Mouse (Mus musculus) gastrocnemius, postnatal 4 days (tissue): Measurements from ENCODE around the gene Arl16. TPM values are rescaled to one million over a fixed set of nuclear protein-coding genes. Genes with fewer than 3 reads are reported as not detected.
A peak's percentile ranks its signal among the peaks of the same experiment; 100 is the strongest.

ENCODE experiments used
- DNase-seq, 2 experiments: peaks; one replicate each; pipeline ENCODE4 v3.0.0; 2021 to 2022; ENCODE audit warnings: low spot score in 2 of 2, mixed read lengths in 2 of 2
- total RNA-seq, 2 experiments: library from RNA; stranded (reverse); gene quantifications; 2 replicates each; pipeline ENCODE4 v1.2.3; 2021

Arl16 gene
- total RNA-seq, 2 experiments from 2014 or later, result 20.8 to 23.8 TPM

DNA sequence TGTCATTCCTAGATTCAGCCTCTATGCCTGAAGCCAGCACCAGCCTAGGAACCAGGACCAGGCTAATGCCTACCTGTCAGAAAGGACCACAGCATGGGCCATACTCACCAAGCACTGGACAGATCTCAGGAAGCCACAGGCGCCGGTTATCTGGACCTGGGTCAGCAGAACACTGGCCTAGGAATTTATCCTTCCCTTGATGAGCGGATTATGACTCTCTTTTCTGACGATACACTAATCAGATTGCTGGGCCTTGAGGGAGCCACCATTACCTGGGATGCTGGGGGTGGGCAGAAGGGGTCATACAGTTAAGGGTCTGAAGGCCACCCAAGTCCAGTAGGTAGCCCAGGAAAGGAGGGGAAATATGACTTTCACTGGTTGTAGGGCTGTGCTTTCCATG is 14.1 kb downstream of the Arl16 start, which contains the start of gene Pde6g:
Gene Pde6g, minus strand, starts transcription at position 195 of the 400 bp plus-strand sequence.
- DNase-seq, result no peak

DNA sequence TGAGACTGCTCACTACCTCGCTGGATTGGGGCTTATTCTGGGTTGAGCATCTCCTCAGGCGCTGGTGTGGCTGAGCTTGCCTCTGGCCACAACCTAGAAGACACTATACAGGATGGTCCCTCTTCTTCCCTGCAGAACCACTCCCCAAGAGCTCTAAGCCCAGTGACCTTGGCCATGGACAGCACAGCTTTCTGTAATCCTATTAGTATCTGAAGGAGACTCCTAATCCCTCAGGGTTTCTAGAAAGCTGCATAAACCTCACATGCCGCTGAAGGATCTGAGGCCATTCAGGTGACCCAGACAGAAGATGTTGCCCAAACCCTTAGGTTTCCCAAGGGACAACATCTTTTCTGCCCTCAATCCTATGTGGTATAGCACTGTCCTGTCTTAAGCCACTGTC is 15.2 kb downstream of the Arl16 start:
- no peak for DNase-seq

DNA sequence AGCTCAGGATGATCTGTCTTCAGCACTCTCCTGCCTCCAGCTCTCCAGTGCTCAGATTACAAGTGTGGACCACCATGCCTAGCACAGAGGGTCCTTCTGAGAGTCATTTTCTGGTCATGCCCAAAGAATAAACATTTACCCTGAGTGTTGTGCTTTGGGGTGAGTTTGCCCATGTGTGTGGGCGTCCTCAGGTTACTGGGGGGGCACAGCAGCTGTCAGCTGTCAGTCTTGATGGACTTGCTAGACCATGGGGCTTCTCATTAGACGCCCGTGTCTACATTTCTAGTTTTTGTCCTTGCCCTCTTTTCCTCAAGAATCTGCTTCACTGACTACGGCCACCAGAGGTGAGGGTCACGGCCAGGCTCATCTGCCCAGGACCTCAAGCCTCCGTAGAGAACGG is 20.2 kb downstream of the Arl16 start:
- DNase-seq, result no peak

DNA sequence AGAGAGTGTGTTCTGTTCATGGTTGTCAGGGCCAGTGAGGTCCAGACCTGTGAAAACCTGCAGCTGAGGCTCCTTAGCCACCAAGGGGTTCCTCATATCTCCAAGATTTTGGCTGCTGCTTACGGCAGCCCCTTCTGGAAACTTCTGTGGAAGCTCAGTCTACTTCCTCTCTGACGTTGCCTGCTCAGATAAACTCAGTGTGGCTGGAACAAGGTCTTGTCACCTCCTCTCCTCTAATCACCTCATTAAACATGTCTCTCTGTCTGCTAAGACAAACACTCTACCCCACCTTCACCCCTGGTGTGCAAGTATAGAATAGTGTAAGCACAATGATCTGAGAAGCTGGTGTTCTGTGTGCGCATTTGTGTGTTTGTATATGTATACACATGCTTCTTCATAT is 21.9 kb downstream of the Arl16 start:
- no peak for DNase-seq

DNA sequence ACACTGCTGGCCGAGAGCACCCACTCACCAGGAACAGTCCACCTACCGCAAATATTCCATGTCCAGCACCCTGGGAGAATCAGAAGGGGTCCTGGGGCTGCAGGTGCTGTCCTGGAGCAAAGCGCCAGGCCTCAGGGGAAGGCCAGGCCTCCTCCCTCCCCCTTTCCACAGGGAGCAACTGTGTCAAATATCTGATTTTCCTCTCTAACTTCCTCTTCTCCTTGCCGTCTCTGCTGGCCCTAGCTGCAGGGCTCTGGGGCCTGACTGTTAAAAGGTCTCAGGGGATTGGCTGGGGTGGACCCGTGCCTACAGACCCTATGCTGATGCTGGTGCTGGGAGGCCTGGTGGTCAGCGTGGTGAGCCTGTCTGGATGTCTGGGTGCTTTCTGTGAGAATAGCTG is 23.3 kb downstream of the Arl16 start:
- no peak for DNase-seq

DNA sequence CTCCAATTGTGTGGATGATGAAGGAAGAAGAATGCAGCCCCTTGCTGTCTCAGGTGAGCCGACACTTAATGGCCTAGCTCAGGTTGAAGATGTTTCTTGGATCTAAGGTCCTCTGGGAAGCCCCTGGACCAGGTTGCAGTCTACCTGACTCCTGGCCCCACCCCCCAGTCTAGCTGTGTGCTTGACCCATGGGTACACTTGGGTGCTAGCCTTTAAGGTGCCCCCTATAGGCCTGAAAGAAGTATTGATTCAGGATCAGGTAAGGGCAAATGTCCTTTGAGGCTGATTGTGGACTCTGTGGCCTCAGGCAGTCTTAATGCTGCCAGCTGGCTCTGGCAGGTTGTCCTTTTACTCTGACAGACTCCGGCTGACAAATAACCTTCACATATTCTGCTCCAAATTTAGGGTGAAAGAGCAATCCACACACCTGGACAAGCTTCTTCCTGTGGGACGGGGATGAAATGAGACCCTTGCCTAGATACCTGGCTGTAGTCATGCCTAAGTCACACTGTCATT is 24.6 kb downstream of the Arl16 start:
- DNase-seq, result no peak

DNA sequence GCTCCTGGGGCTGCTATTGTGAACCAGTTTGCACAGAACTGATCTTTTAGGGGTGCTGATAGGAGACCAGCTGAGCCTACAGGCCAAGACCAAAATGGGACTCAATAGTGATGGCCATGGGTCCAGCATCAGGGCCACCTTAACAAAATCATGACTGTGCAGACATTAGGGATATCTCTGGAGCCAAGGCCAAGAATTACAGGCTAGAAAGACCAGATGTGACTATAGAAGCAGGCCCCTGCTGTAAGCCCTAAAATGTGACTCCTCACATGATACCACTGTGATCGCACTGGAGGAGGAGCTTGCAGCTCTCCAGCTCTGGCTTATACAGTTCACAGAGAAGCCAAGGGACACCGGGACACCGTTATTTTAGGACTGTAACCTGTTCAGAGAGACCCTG is 25.1 kb downstream of the Arl16 start, which contains the start of gene Tspan10:
Gene Tspan10, plus strand, starts transcription at position 301 of the 400 bp plus-strand sequence.
- DNase-seq, result no peak

DNA sequence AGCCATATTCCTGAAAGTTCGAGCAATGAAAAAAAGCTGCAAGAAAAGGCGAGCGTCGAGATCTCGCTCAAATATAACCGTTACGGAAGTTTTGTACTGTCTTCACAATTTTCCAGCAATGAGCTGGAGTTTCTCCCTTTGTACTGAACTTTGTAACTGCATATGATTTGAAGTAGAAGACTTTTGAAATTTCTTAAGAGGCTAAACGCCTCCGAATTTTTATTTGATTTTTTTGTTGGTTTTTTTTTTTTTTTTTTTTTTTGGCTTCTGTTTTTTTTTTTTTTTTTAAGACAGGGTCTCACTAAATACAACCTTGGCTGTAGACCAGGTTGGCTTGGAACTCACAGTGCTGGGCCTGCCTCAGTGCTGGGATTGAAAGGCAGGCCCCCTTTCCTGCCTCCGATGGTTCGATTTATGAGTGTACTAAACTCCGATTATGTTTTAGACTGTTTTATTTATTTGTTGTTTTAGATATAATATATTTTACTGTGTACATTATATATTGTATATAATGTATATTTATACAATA is 29.5 kb downstream of the Arl16 start:
- no peak for DNase-seq

DNA sequence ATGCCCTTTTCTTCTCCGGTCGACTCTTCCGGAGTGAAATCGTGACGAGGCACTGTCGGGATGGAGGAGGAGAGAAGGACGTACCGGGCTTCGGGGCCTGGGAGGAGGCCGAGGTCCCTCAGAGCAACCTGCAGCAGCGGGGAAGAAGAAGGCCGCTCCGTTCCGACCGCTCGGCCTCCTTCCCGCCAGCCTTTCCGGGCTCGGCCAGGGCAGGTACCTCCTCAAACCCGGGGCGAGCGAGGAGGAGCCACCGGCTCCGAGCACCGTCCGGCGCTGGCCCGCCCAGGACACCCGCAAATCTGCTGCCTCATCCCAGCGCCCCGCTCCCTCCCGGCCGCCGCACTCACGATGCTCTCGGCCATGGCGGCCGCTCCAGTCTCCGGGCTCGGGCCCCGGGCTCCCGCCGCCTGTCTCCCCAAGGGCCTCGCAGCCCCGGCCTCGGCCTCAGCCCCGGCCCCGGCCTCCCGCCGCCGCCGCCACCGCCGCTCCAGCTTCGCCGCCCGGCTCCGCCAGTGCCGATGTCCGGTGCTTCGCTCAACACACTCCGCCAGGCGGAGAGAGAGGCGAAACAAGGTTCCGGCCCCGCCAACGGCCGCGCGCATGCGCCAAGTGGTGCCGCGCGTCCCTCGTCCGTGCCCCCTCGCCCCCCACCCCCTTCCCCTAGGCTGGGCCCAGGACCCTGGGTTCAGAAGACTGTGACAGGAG is 30.1 kb downstream of the Arl16 start, which contains the start of gene Nploc4:
Gene Nploc4, minus strand, starts transcription at position 557 of the 705 bp plus-strand sequence.
- DNase-seq, result peak; percentile 88 to 92

DNA sequence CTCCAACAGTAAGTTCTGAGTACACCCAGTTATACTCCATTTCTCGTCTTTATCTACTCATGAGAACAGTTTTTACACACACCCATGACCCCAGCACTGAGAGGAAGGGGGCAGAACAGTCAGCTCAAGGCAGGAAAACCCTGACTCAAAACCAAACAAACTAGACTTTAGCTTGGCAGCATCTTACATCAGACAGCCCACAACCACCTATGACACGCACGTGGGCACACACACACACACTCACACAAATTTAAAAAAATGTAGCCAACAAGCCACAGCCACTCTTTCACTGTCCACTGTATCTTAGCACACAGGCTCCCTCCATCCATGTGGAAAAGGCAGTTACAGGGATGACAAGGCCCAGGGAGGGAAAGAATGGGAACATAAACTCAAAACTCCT is 40.7 kb downstream of the Arl16 start:
- DNase-seq, result no peak

DNA sequence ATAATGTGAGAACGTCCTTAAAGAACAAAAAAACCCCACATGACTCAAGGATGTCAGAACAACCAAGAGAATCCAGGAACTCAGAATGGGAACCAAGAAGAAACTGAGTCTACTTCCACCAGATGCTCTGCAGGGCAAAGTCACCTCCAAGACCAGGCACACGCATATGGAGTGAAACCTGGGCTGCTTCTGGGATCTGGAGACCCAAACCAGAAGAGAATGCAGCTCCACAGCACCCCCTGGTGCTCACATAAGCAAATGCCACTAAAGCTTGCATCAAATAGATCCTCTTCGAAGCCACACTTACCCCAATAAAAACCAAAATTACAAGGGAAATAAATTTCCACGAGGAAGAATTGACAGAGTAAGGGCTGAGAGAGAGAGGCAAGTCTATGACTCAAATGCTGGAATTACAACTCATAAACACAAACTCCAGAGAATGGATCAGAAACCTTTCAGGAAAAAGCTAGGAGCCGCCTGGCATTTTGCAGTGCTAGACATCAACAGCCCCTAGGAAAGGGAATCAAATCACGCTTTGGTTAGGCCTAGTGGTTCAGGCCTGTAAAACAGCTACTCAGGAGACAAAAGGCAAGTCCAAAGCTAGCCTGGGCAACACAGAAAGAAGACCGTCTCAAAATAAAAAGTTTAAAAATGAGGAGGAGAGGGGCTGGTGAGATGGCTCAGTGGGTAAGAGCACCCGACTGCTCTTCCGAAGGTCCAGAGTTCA is 43.7 kb downstream of the Arl16 start:
- DNase-seq, result peak; percentile 26 to 61

DNA sequence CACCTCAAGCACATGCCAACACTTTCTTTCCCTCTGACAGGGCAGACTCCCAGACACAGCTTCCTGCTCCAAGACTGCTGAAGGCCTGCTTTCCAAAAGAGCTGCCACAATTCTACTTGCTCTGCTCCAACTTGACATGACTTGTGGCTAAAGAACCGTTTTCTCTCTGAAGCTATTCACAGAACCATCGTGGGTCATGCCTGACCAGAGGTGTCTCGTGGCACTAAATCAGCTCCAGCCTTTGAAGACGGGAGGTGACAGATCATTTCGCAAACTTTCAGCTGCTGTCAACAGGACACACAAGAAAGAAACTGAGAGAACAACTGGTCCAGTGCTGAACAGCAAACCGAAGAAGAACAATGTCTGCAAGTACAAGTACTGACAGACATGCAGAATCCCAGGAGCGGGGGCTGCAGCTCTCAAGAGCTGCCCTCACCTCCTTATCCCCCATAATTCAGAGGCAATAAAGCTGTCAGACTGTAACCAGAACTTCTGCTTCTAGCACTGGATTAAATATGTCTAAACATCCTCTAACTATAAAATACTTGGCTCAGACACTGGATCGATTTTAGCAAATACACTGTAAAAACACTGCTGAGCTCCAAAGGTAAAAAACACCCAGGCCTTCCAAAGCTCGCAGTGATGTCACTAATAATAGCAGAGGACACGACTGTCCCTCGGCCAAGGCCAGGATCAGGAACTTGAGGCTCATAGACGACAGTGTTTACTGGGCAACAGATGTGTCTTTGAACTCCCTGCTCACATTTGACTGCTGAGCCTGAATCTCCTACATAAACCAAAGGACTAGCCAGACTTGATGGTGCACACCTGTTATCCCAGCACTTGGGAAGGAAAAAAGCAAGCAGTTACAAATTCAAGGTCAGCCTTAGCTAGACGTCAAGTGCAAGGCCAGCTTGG is 44.5 kb downstream of the Arl16 start:
- DNase-seq, result no peak

DNA sequence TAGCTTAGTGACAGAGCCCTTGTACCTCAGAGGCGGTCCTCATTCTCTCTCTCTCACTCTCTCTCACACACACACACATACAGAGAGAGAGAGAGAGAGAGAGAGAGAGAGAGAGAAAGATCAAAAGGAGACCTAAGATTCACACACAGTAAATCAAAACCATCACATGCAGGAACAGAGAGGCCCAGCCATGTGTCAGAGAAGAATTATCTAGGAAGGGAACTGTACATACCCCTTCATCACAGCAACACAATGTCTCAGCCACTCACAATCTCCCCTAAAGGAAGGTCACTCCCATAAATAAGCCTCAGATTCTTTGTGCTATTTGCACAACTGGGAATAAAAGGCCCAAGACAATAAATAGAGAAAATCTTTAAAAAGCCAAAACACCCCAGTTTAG is 48.8 kb downstream of the Arl16 start:
- no peak for DNase-seq

DNA sequence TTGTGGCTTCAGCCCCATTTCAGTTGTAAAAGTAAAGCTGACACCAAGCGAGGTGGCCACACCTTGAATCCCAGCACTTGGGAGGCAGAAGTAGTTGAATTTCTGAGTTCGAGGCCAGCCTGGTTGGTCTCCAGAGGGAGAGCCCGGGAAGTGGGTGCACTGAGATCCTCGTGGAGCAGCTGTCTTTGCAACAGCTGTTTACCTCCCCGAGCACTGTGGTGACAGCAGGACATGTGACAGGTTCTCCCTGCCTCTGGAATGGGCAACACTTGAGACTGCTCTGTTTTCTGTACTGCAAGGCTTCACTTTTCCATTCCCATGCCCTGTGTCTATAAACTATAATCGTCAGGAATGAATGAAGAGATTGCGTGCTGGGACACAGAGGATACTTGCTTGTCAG is 49.6 kb downstream of the Arl16 start:
- DNase-seq, result no peak

Other genes starting within 250 kb of the Arl16 start
- gene Bahcc1, start 234.7 kb downstream of the Arl16 start, total RNA-seq, result 10 to 100 TPM; 13.6 to 15.1 TPM
- 100 to 1,000 TPM; 861 to 883 TPM for gene Actg1, start 119.1 kb downstream of the Arl16 start, total RNA-seq
- gene Fscn2, start 106.1 kb downstream of the Arl16 start, total RNA-seq, result under 1 TPM; 0.52 to 0.98 TPM
- 10 to 100 TPM; 16.7 to 16.9 TPM for gene Faap100, start 88.8 kb downstream of the Arl16 start, total RNA-seq
- gene Nploc4, start 29.9 kb downstream of the Arl16 start, total RNA-seq, result 10 to 100 TPM; 68.0 to 80.5 TPM
- 1 to 10 TPM in 1 of 2 experiments, not detected in 1; 4.6 TPM for gene Tspan10, start 25.0 kb downstream of the Arl16 start, total RNA-seq
- under 1 TPM in 1 of 2 experiments, not detected in 1; 0.39 TPM for gene Pde6g, start 14.1 kb downstream of the Arl16 start, total RNA-seq
- gene Oxld1, start 9.5 kb downstream of the Arl16 start, total RNA-seq, result 10 to 100 TPM; 19.3 to 24.8 TPM
- gene Ccdc137, start 9.5 kb downstream of the Arl16 start, total RNA-seq, result 10 to 100 TPM in 1 of 2 experiments, 1 to 10 TPM in 1; 8.9 to 10.1 TPM
- gene Mrpl12, start 17.0 kb upstream of the Arl16 start, total RNA-seq, result 100 to 1,000 TPM; 116 to 122 TPM
- 10 to 100 TPM; 19.6 to 20.0 TPM for gene Slc25a10, start 24.2 kb upstream of the Arl16 start, total RNA-seq
- gene Gcgr, start 63.1 kb upstream of the Arl16 start, total RNA-seq, result under 1 TPM in 1 of 2 experiments, not detected in 1; 0.26 TPM
- gene Mcrip1, start 82.1 kb upstream of the Arl16 start, total RNA-seq, result 10 to 100 TPM; 74.0 to 81.3 TPM
- gene Ppp1r27, start 83.5 kb upstream of the Arl16 start, total RNA-seq, result 10 to 100 TPM; 80.7 to 99.3 TPM
- 100 to 1,000 TPM; 527 to 538 TPM for gene P4hb, start 105.6 kb upstream of the Arl16 start, total RNA-seq
- 100 to 1,000 TPM; 278 to 300 TPM for gene Arhgdia, start 114.0 kb upstream of the Arl16 start, total RNA-seq
- gene Alyref, start 130.8 kb upstream of the Arl16 start, total RNA-seq, result 100 to 1,000 TPM; 112 to 113 TPM
- gene Anapc11, start 130.8 kb upstream of the Arl16 start, total RNA-seq, result 10 to 100 TPM; 72.5 to 86.2 TPM
- gene Npb, start 140.9 kb upstream of the Arl16 start, total RNA-seq, result 1 to 10 TPM in 1 of 2 experiments, not detected in 1; 1.3 TPM
- 10 to 100 TPM; 36.6 to 41.4 TPM for gene Pcyt2, start 150.3 kb upstream of the Arl16 start, total RNA-seq
- 10 to 100 TPM; 12.2 to 12.6 TPM for gene Sirt7, start 157.6 kb upstream of the Arl16 start, total RNA-seq
- gene Mafg, start 166.0 kb upstream of the Arl16 start, total RNA-seq, result 10 to 100 TPM; 36.7 to 42.6 TPM
- gene Pycr1, start 176.2 kb upstream of the Arl16 start, total RNA-seq, result 10 to 100 TPM; 27.6 to 29.0 TPM
- 10 to 100 TPM; 81.2 to 83.4 TPM for gene Myadml2, start 180.6 kb upstream of the Arl16 start, total RNA-seq
- 1 to 10 TPM; 1.2 to 1.7 TPM for gene Notum, start 193.6 kb upstream of the Arl16 start, total RNA-seq
- 10 to 100 TPM; 48.6 to 55.3 TPM for gene Aspscr1, start 205.4 kb upstream of the Arl16 start, total RNA-seq
- 10 to 100 TPM; 33.7 to 48.7 TPM for gene Cenpx, start 246.1 kb upstream of the Arl16 start, total RNA-seq
- gene Lrrc45, start 246.3 kb upstream of the Arl16 start, total RNA-seq, result 10 to 100 TPM; 16.0 to 21.0 TPM